Mouse (Mus musculus): ENCODE results near the gene Cep112. TPM values are rescaled to one million over a fixed set of nuclear protein-coding genes. Genes with fewer than 3 reads are reported as not detected.

The Cep112 gene
- polyA plus RNA-seq, 1 experiment from 2014 or later: 28.7 TPM

- H3K27ac ChIP-seq (replicated peaks; ENCODE audit: low read depth, low read length): no peak overlapping the region
- DNase-seq (no peak), ATAC-seq (ENCODE audit: low FRiP score, low TSS enrichment) (no peak)
- no peak overlapping the region for H3K4me2 ChIP-seq (ENCODE audit: low read length)
- no peaks in the 10 kb centered on the region for H3K36me3 ChIP-seq (ENCODE audit: control insufficient read depth, insufficient read depth, low read length)
- peaks cover 8% of the 10 kb centered on the region; the same call in 1 of the 2 replicates for H3K4me1 ChIP-seq (ENCODE audit: control insufficient read depth, insufficient read depth, low read length)
- no peak overlapping the region for H3K9ac ChIP-seq (replicated peaks; ENCODE audit: low read length)
- H3K4me3 ChIP-seq (replicated peaks; ENCODE audit: low read depth, low read length): no peak overlapping the region
- no peaks in the 10 kb centered on the region for H3K9me3 ChIP-seq (ENCODE audit: control insufficient read depth, low read length)
- H3K27me3 ChIP-seq (ENCODE audit: control insufficient read depth, insufficient read depth, low read length): no peaks in the 10 kb centered on the region
- WGBS: 82% methylated on average over 6 of the region's 6 CpGs
Observed at GRCm38 (mm10) chr11:108898483-108898882, 473.5 kb downstream of the Cep112 start.

- peak; percentile 19 for DNase-seq
- WGBS: 79% methylated on average over 9 of the region's 10 CpGs
- no peaks in the 10 kb centered on the region for H3K27me3 ChIP-seq (ENCODE audit: control insufficient read depth, insufficient read depth, low read length)
- no peaks in the 10 kb centered on the region for H3K4me1 ChIP-seq (ENCODE audit: control insufficient read depth, insufficient read depth, low read length)
- H3K9me3 ChIP-seq (ENCODE audit: control insufficient read depth, low read length): no peaks in the 10 kb centered on the region
- no peaks in the 10 kb centered on the region for H3K36me3 ChIP-seq (ENCODE audit: control insufficient read depth, insufficient read depth, low read length)
- H3K4me3 ChIP-seq (replicated peaks; ENCODE audit: low read depth, low read length): no peak overlapping the region
- ATAC-seq (ENCODE audit: low FRiP score, low TSS enrichment): no peak
- H3K9ac ChIP-seq (replicated peaks; ENCODE audit: low read length): no peak overlapping the region
- no peak overlapping the region for H3K4me2 ChIP-seq (ENCODE audit: low read length)
- no peak overlapping the region for H3K27ac ChIP-seq (replicated peaks; ENCODE audit: low read depth, low read length)
Observed at GRCm38 (mm10) chr11:108900718-108901488, 475.9 kb downstream of the Cep112 start.

GRCm38 (mm10) chr11:108901670-108902069 lies 476.7 kb downstream of the Cep112 start:
- H3K9me3 ChIP-seq (ENCODE audit: control insufficient read depth, low read length): no peaks in the 10 kb centered on the region
- H3K4me2 ChIP-seq (ENCODE audit: low read length): no peak overlapping the region
- H3K27ac ChIP-seq (replicated peaks; ENCODE audit: low read depth, low read length): no peak overlapping the region
- H3K36me3 ChIP-seq (ENCODE audit: control insufficient read depth, insufficient read depth, low read length): no peaks in the 10 kb centered on the region
- H3K4me3 ChIP-seq (replicated peaks; ENCODE audit: low read depth, low read length): no peak overlapping the region
- 70% methylated on average over 7 of the region's 7 CpGs for WGBS
- DNase-seq (no peak), ATAC-seq (ENCODE audit: low FRiP score, low TSS enrichment) (no peak)
- H3K27me3 ChIP-seq (ENCODE audit: control insufficient read depth, insufficient read depth, low read length): no peaks in the 10 kb centered on the region
- H3K9ac ChIP-seq (replicated peaks; ENCODE audit: low read length): no peak overlapping the region
- no peaks in the 10 kb centered on the region for H3K4me1 ChIP-seq (ENCODE audit: control insufficient read depth, insufficient read depth, low read length)

- Histone ChIP-seq H3K27me3 (ENCODE audit: control insufficient read depth, insufficient read depth, low read length) (no peaks in the 10 kb centered on the region), H3K9ac (replicated peaks; ENCODE audit: low read length) (no peak overlapping the region), H3K4me2 (ENCODE audit: low read length) (no peak overlapping the region), H3K27ac (replicated peaks; ENCODE audit: low read depth, low read length) (no peak overlapping the region), H3K4me1 (ENCODE audit: control insufficient read depth, insufficient read depth, low read length) (no peaks in the 10 kb centered on the region), H3K9me3 (ENCODE audit: control insufficient read depth, low read length) (no peaks in the 10 kb centered on the region), H3K4me3 (replicated peaks; ENCODE audit: low read depth, low read length) (no peak overlapping the region), H3K36me3 (ENCODE audit: control insufficient read depth, insufficient read depth, low read length) (no peaks in the 10 kb centered on the region)
- WGBS: 80% methylated on average over 4 of the region's 4 CpGs
- DNase-seq (no peak), ATAC-seq (ENCODE audit: low FRiP score, low TSS enrichment) (no peak)
Observed at GRCm38 (mm10) chr11:108902303-108902702, 477.3 kb downstream of the Cep112 start.

- 81% methylated on average over 7 of the region's 7 CpGs for WGBS
- ATAC-seq (ENCODE audit: low FRiP score, low TSS enrichment): no peak
- no peaks in the 10 kb centered on the region for H3K9me3 ChIP-seq (ENCODE audit: control insufficient read depth, low read length)
- peaks cover 5% of the 10 kb centered on the region; the same call in 1 of the 2 replicates for H3K4me1 ChIP-seq (ENCODE audit: control insufficient read depth, insufficient read depth, low read length)
- no peak overlapping the region for H3K9ac ChIP-seq (replicated peaks; ENCODE audit: low read length)
- H3K36me3 ChIP-seq (ENCODE audit: control insufficient read depth, insufficient read depth, low read length): no peaks in the 10 kb centered on the region
- H3K27ac ChIP-seq (replicated peaks; ENCODE audit: low read depth, low read length): no peak overlapping the region
- no peak overlapping the region for H3K4me3 ChIP-seq (replicated peaks; ENCODE audit: low read depth, low read length)
- no peak for DNase-seq
- H3K4me2 ChIP-seq (ENCODE audit: low read length): no peak overlapping the region
- H3K27me3 ChIP-seq (ENCODE audit: control insufficient read depth, insufficient read depth, low read length): no peaks in the 10 kb centered on the region
Observed at GRCm38 (mm10) chr11:108906590-108907254, 481.7 kb downstream of the Cep112 start.

GRCm38 (mm10) chr11:108909396-108910195 lies 484.6 kb downstream of the Cep112 start:
- peaks cover 5% of the 10 kb centered on the region; the same call in 1 of the 2 replicates for H3K4me1 ChIP-seq (ENCODE audit: control insufficient read depth, insufficient read depth, low read length)
- WGBS: 13% methylated on average over 24 of the region's 24 CpGs
- no peaks in the 10 kb centered on the region for H3K27me3 ChIP-seq (ENCODE audit: control insufficient read depth, insufficient read depth, low read length)
- H3K4me3 ChIP-seq (replicated peaks; ENCODE audit: low read depth, low read length): no peak overlapping the region
- H3K27ac ChIP-seq (replicated peaks; ENCODE audit: low read depth, low read length): no peak overlapping the region
- no peaks in the 10 kb centered on the region for H3K9me3 ChIP-seq (ENCODE audit: control insufficient read depth, low read length)
- H3K4me2 ChIP-seq (ENCODE audit: low read length): peak overlapping the region; percentile 17; the same call in 1 of the 2 replicates
- no peak overlapping the region for H3K9ac ChIP-seq (replicated peaks; ENCODE audit: low read length)
- ATAC-seq (ENCODE audit: low FRiP score, low TSS enrichment): no peak
- H3K36me3 ChIP-seq (ENCODE audit: control insufficient read depth, insufficient read depth, low read length): no peaks in the 10 kb centered on the region
- no peak for DNase-seq

Other genes with a start within 250 kb of the Cep112 start
- gene Apoh, start 81.8 kb upstream of the Cep112 start, polyA plus RNA-seq (2014; fragmentation: Nextera tagmentation; extraction: Ambion mirVana): 0.47 and 0.55 TPM in 2 replicates
- 7.6 and 9.3 TPM in 2 replicates for gene Prkca, start 81.3 kb upstream of the Cep112 start, polyA plus RNA-seq (2014; fragmentation: Nextera tagmentation; extraction: Ambion mirVana)

Data from midbrain, embryonic 14.5 days (tissue).